9 mouse cellular contexts compared by ENCODE assay signal in the genomic region with DNA sequence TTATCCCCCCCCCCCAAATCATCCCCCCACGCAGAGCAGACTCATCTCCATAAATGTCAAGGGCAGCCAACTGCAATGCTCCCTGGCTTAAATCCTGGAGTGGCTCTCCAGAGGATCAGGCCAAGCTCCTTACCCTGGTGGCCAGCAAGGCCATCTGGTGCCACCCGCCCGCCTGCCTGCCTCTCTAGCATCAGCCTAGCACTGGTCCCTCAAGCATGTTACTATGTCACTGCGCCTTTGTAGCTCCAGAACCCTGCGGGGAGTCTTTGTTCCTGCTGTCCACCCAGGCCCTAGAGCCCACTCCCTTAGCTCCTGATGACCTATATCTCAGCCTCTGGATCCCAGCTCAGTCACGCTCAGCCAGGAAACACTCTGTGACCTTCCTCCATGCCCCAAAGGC. TPM values are rescaled to one million over a fixed set of nuclear protein-coding genes. Genes with fewer than 3 reads are reported as not detected.
DNase-seq lines count a peak whose midpoint lies in the region; ATAC-seq lines count a peak whose summit lies in the region.
"Had no signal": no experiment of that assay in that cellular context is flagged by ENCODE, and none has a peak within 500 bp of the region (broad histone marks: within the 10 kb centered on the region; RNA-seq: fewer than 3 reads in every experiment).

No protein-coding gene starts in this region.

- DNase-seq in forebrain, embryonic 10.5 days (ENCODE audit: extremely low spot score, low spot score), result no peak
- no peak for DNase-seq in forebrain, embryonic 11.5 days (ENCODE audit: low spot score)
- peak; percentile 84 for DNase-seq in adrenal gland, postnatal 10 days
- no peak for DNase-seq in midbrain, embryonic 10.5 days (ENCODE audit: low spot score)
- no peak for DNase-seq in embryo, embryonic 10.5 days (ENCODE audit: low spot score)
- DNase-seq in thymus, postnatal 25 days, result no peak
- DNase-seq in kidney, adult 8-10 months, result no peak

- no peaks in the 10 kb centered on the region for H3K27me3 ChIP-seq in forebrain, embryonic 10.5 days (ENCODE audit: poor library complexity, severe bottlenecking)
- no peaks in the 10 kb centered on the region for H3K27me3 ChIP-seq in forebrain, embryonic 11.5 days (ENCODE audit: control insufficient read depth, insufficient read depth, low read length)
- no peaks in the 10 kb centered on the region for H3K27me3 ChIP-seq in forebrain, embryonic 15.5 days
- no peaks in the 10 kb centered on the region for H3K27me3 ChIP-seq in midbrain, embryonic 10.5 days (ENCODE audit: low read depth, poor library complexity, severe bottlenecking)

- H3K4me3 ChIP-seq in forebrain, embryonic 10.5 days, result no peak overlapping the region
- no peak overlapping the region for H3K4me3 ChIP-seq in forebrain, embryonic 11.5 days (ENCODE audit: low read depth, low read length)
- no peak overlapping the region for H3K4me3 ChIP-seq in forebrain, embryonic 15.5 days
- no peak overlapping the region; the same call in 1 of the 2 replicates for H3K4me3 ChIP-seq in midbrain, embryonic 10.5 days

- H3K4me1 ChIP-seq in forebrain, embryonic 10.5 days, result peaks cover 91% of the 10 kb centered on the region
- H3K4me1 ChIP-seq in forebrain, embryonic 11.5 days (replicated peaks; ENCODE audit: control insufficient read depth, insufficient read depth, low read length), result peaks cover 30% of the 10 kb centered on the region; the same call in 1 of the 2 replicates
- H3K4me1 ChIP-seq in forebrain, embryonic 15.5 days, result peaks cover 67% of the 10 kb centered on the region
- peaks cover 96% of the 10 kb centered on the region for H3K4me1 ChIP-seq in midbrain, embryonic 10.5 days

- H3K36me3 ChIP-seq in forebrain, embryonic 10.5 days (replicated peaks), result peaks cover 64% of the 10 kb centered on the region
- H3K36me3 ChIP-seq in forebrain, embryonic 11.5 days (ENCODE audit: control insufficient read depth, insufficient read depth, low read length), result no peaks in the 10 kb centered on the region
- no peaks in the 10 kb centered on the region for H3K36me3 ChIP-seq in forebrain, embryonic 15.5 days
- H3K36me3 ChIP-seq in midbrain, embryonic 10.5 days, result peaks cover 61% of the 10 kb centered on the region

- H3K27ac ChIP-seq in forebrain, embryonic 10.5 days, result peak overlapping the region; percentile 75
- no peak overlapping the region for H3K27ac ChIP-seq in forebrain, embryonic 11.5 days (ENCODE audit: low read depth, low read length)
- peak overlapping the region; percentile 95 for H3K27ac ChIP-seq in forebrain, embryonic 15.5 days (replicated peaks)
- peak overlapping the region; percentile 78 for H3K27ac ChIP-seq in midbrain, embryonic 10.5 days (replicated peaks)

- no peak overlapping the region for H3K4me2 ChIP-seq in forebrain, embryonic 11.5 days (ENCODE audit: low read depth, low read length, severe bottlenecking)
- H3K4me2 ChIP-seq in forebrain, embryonic 15.5 days (replicated peaks), result no peak overlapping the region

- no peak overlapping the region for H3K9ac ChIP-seq in forebrain, embryonic 11.5 days (ENCODE audit: low read length)
- no peak overlapping the region for H3K9ac ChIP-seq in forebrain, embryonic 15.5 days (replicated peaks)

- H3K9me3 ChIP-seq in forebrain, embryonic 10.5 days, result no peaks in the 10 kb centered on the region
- no peaks in the 10 kb centered on the region for H3K9me3 ChIP-seq in forebrain, embryonic 11.5 days (ENCODE audit: control insufficient read depth, low read length)
- H3K9me3 ChIP-seq in forebrain, embryonic 15.5 days, result no peaks in the 10 kb centered on the region
- H3K9me3 ChIP-seq in midbrain, embryonic 10.5 days (replicated peaks), result no peaks in the 10 kb centered on the region

- ATAC-seq in forebrain, embryonic 11.5 days (replicated peaks; ENCODE audit: low FRiP score), result no peak
- no peak for ATAC-seq in forebrain, embryonic 15.5 days (replicated peaks)
- ATAC-seq: intestine, embryonic 16.5 days had no signal

- WGBS in forebrain, embryonic 10.5 days, result 72% methylated on average over 6 of the region's 6 CpGs
- WGBS in forebrain, embryonic 11.5 days, result 67% methylated on average over 6 of the region's 6 CpGs
- 65% methylated on average over 6 of the region's 6 CpGs for WGBS in forebrain, embryonic 15.5 days
- 71% methylated on average over 6 of the region's 6 CpGs for WGBS in midbrain, embryonic 10.5 days

RNA-seq across cellular contexts. Expression of a gene that starts 7.4 kb away (rescaled TPM):
- 50.8 and 51.2 TPM in 2 replicates for polyA plus RNA-seq in forebrain, embryonic 10.5 days (2016; fragmentation: Nextera tagmentation; extraction: Ambion mirVana)
- polyA plus RNA-seq in forebrain, embryonic 11.5 days (2014; fragmentation: Nextera tagmentation; extraction: Ambion mirVana), result 60.2 and 61.4 TPM in 2 replicates
- total RNA-seq in adrenal gland, postnatal 10 days (2021), result 10 to 100 TPM; 41.1 to 58.1 TPM
- 106 and 109 TPM in 2 replicates for polyA plus RNA-seq in forebrain, embryonic 15.5 days (2015; fragmentation: Nextera tagmentation; extraction: Ambion mirVana)
- 58.1 and 69.2 TPM in 2 replicates for polyA plus RNA-seq in midbrain, embryonic 10.5 days (2016; fragmentation: Nextera tagmentation; extraction: Ambion mirVana)

RNA-seq across cellular contexts. Expression of a gene that starts 51.2 kb away (rescaled TPM):
- polyA plus RNA-seq in forebrain, embryonic 10.5 days (2016; fragmentation: Nextera tagmentation; extraction: Ambion mirVana), result 7.7 and 11.1 TPM in 2 replicates
- polyA plus RNA-seq in forebrain, embryonic 11.5 days (2014; fragmentation: Nextera tagmentation; extraction: Ambion mirVana), result 7.3 and 8.6 TPM in 2 replicates
- total RNA-seq in adrenal gland, postnatal 10 days (2021), result 10 to 100 TPM; 18.2 to 22.5 TPM
- polyA plus RNA-seq in forebrain, embryonic 15.5 days (2015; fragmentation: Nextera tagmentation; extraction: Ambion mirVana), result 26.9 and 27.5 TPM in 2 replicates
- polyA plus RNA-seq in midbrain, embryonic 10.5 days (2016; fragmentation: Nextera tagmentation; extraction: Ambion mirVana), result 6.6 and 9.2 TPM in 2 replicates
